Mouse (Mus musculus) MEL (cell line): ENCODE data around the gene Gja1.

Experiments
- CHD1 ChIP-seq: IDR thresholded peaks from 2 replicates; pipeline ENCODE4 v1.6.1; 2012; ENCODE audit warnings: low read depth, mild to moderate bottlenecking, inconsistent platforms, low read length, improper control_type of control experiment
- CTCF ChIP-seq, 3 experiments: IDR thresholded peaks in 2 of 3; conservative IDR thresholded peaks in 1 of 3; 2 replicates each; pipeline ENCODE4 v1.5.1; 2011 to 2012; ENCODE audit warnings: low read length in 3 of 3, low read depth in 2 of 3, mild to moderate bottlenecking in 2 of 3, improper control_type of control experiment in 1 of 3, inconsistent platforms in 1 of 3, mixed read lengths in 1 of 3, moderate library complexity in 1 of 3; ENCODE audit not compliant: control insufficient read depth in 1 of 3, insufficient read depth in 1 of 3, poor library complexity in 1 of 3, severe bottlenecking in 1 of 3
- GATA1 ChIP-seq: IDR thresholded peaks from 2 replicates; pipeline ENCODE4 v1.6.1; 2011; ENCODE audit warnings: low read depth, low read length, improper control_type of control experiment
- JUND ChIP-seq: IDR thresholded peaks from 2 replicates; pipeline ENCODE4 v1.6.1; 2011; ENCODE audit warnings: low read depth, mild to moderate bottlenecking, improper control_type of control experiment, low read length
- MEF2A ChIP-seq: IDR thresholded peaks from 2 replicates; pipeline ENCODE4 v1.6.1; 2014; ENCODE audit warnings: low read depth, mild to moderate bottlenecking, inconsistent platforms, low read length, improper control_type of control experiment; ENCODE audit not compliant: poor library complexity, insufficient replicate concordance, severe bottlenecking; ENCODE audit errors: extremely low read depth
- POLR2A ChIP-seq, 2 experiments: IDR thresholded peaks; 2 replicates each; pipeline ENCODE4 v1.6.1; 2011 to 2012; ENCODE audit warnings: low read length in 2 of 2, mild to moderate bottlenecking in 2 of 2, control low read depth in 1 of 2, improper control_type of control experiment in 1 of 2, low read depth in 1 of 2, moderate library complexity in 1 of 2; ENCODE audit not compliant: control insufficient read depth in 1 of 2, insufficient read depth in 1 of 2, poor library complexity in 1 of 2
- SMC3 ChIP-seq: IDR thresholded peaks from 2 replicates; pipeline ENCODE4 v1.6.1; 2011; ENCODE audit warnings: low read depth, low read length, improper control_type of control experiment
- ZNF384 ChIP-seq: IDR thresholded peaks from 2 replicates; pipeline ENCODE4 v1.6.1; 2012; ENCODE audit warnings: low read depth, mild to moderate bottlenecking, inconsistent platforms, low read length, improper control_type of control experiment

DNA sequence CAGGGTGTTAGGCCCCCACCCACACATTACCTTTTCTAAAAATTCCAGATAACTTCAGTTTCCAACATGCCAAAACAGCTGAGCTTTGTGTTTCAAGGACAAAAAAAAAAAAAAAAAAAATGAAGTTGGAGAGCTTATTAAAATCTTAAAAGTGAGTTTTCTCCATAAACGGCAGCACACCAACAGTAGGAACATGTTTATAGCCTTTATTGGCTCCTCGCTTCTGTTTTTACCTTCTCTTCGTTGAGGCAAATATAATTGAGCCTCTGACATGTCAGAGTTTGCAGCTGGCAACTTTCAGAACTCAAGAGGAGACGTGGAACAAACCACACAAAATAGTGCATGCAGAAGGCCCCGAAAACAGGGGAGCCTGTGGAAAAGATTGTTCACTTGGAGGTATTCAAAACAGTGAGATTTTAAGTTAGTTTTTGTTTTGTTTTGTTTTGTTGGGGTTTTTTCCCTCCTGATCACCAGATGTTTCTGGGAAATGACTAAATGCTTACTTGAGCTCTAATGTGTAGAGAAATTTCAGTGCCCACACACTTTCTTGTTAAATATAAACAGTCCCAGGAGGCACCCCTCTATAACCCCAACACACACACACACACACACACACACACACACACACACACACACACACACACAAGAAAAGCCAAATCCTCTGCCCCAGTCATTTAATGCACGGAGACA, 16.1 kb downstream of the Gja1 start:
- no peak for TF ChIP-seq CHD1
- TF ChIP-seq GATA1, result no peak
- TF ChIP-seq POLR2A (IDR thresholded peaks at IDR 0.05; ENCODE audit: control insufficient read depth in 1 of 2, insufficient read depth in 1 of 2, low read depth in 1 of 2, low read length in 2 of 2, poor library complexity in 1 of 2), result no peak
- no peak for TF ChIP-seq ZNF384
- TF ChIP-seq CTCF (IDR thresholded peaks at IDR 0.05 in 2 of 3, conservative IDR thresholded peaks at IDR 0.05 in 1 of 3; ENCODE audit: control insufficient read depth in 1 of 3, insufficient read depth in 1 of 3, low read depth in 2 of 3, low read length in 3 of 3, poor library complexity in 1 of 3, severe bottlenecking in 1 of 3), result no peak
- no peak for TF ChIP-seq JUND
- TF ChIP-seq MEF2A, result no peak
- TF ChIP-seq SMC3, result no peak
